Mouse (Mus musculus) liver, adult 2 months (tissue): ENCODE measurements at regions not wholly inside any gene's neighbourhood (a gene's known extent, or its start where the extent isn't known, plus 50 kb on each side); places are given as distances from the start of the nearest gene placed in this dataset.

Experiments used
- DNase-seq: peaks from one replicate; pipeline ENCODE4 v3.0.0-alpha.2; 2011; ENCODE audit warnings: low read depth, low spot score; ENCODE audit errors: extremely low read depth
- H3K27ac ChIP-seq: fragments of 200-500 bp; replicated peaks from 2 replicates; pipeline ENCODE4 v1.5.1; 2012; ENCODE audit warnings: low read depth, mild to moderate bottlenecking, control low read depth, inconsistent platforms, low read length; ENCODE audit not compliant: insufficient read depth
- H3K27me3 ChIP-seq: fragments of 200-500 bp; 2 replicates; pipeline ENCODE4 v1.6.1; 2012; ENCODE audit warnings: mild to moderate bottlenecking, moderate library complexity, low read length, inconsistent platforms; ENCODE audit not compliant: control insufficient read depth, insufficient read depth
- H3K36me3 ChIP-seq: fragments of 200-500 bp; 2 replicates; pipeline ENCODE4 v1.6.1; 2012; ENCODE audit warnings: low read length, inconsistent platforms; ENCODE audit not compliant: control insufficient read depth, insufficient read depth
- H3K4me1 ChIP-seq: fragments of 200-500 bp; 2 replicates; pipeline ENCODE4 v1.6.1; 2011; ENCODE audit warnings: low read length; ENCODE audit not compliant: control insufficient read depth, insufficient read depth
- H3K4me3 ChIP-seq: fragments of 200-500 bp; 2 replicates; pipeline ENCODE4 v1.5.1; 2011; ENCODE audit warnings: low read depth, mild to moderate bottlenecking, control low read depth, low read length, moderate library complexity; ENCODE audit not compliant: insufficient read depth
- H3K79me2 ChIP-seq: fragments of 200-500 bp; 2 replicates; pipeline ENCODE4 v1.6.1; 2012; ENCODE audit warnings: inconsistent platforms, mild to moderate bottlenecking, low read length, moderate library complexity; ENCODE audit not compliant: control insufficient read depth, insufficient read depth
- H3K9ac ChIP-seq: fragments of 200-500 bp; 2 replicates; pipeline ENCODE4 v1.6.1; 2012; ENCODE audit warnings: low read depth, mild to moderate bottlenecking, control low read depth, inconsistent platforms, low read length
- CTCF ChIP-seq: fragments of 200-500 bp; IDR thresholded peaks from 2 replicates; pipeline ENCODE4 v1.5.1; 2011; ENCODE audit warnings: low read depth, low read length, control low read depth
- POLR2A ChIP-seq: fragments of 200-500 bp; IDR thresholded peaks from 2 replicates; pipeline ENCODE4 v1.6.1; 2011; ENCODE audit warnings: low read length, control low read depth; ENCODE audit not compliant: insufficient read depth; ENCODE audit errors: extremely low read depth
- WGBS: fragments of 180-500 bp; shearing (Covaris S2); methylation state at CpG from one replicate; pipeline ENCODE4 v1.1.7; 2018; 5-methylcytosine and 5-hydroxymethylcytosine counted together

GRCm38 (mm10) chr12:97047674-97048073 is 1211.6 kb downstream of the Galc start:
- Histone ChIP-seq H3K79me2 (no peaks in the 10 kb centered on the region), H3K9ac (no peak overlapping the region), H3K27me3 (no peaks in the 10 kb centered on the region; the same call in 1 of the 2 replicates), H3K36me3 (no peaks in the 10 kb centered on the region), H3K4me1 (no peaks in the 10 kb centered on the region), H3K27ac (no peak overlapping the region), H3K4me3 (no peak overlapping the region)
- DNase-seq: no peak
- no peak for TF ChIP-seq POLR2A
- no peak for TF ChIP-seq CTCF
- 62% methylated on average over 2 of the region's 2 CpGs for WGBS
